Mouse (Mus musculus) liver, embryonic 16.5 days (tissue): ENCODE data around the gene Ubap2. TPM values are rescaled to one million over a fixed set of nuclear protein-coding genes. Genes with fewer than 3 reads are reported as not detected.

Source experiments
- ATAC-seq: fragments of 200-750 bp; cut with Nextera tagmentation; 2 replicates; pipeline ENCODE4 v1.8.0; 2017; ENCODE audit warnings: low read depth, mild to moderate bottlenecking, moderate number of reproducible peaks, moderate library complexity
- H3K27ac ChIP-seq: fragments of 300-500 bp; sonication (generic); 2 replicates; pipeline ENCODE4 v1.5.1; 2014; ENCODE audit warnings: mild to moderate bottlenecking, low read length
- H3K27me3 ChIP-seq: fragments of 300-500 bp; sonication (generic); 2 replicates; pipeline ENCODE4 v1.6.1; 2014; ENCODE audit warnings: low read depth, low read length, mixed read lengths; ENCODE audit not compliant: control insufficient read depth, insufficient read depth
- H3K36me3 ChIP-seq: fragments of 300-500 bp; sonication (generic); 2 replicates; pipeline ENCODE4 v1.6.1; 2014; ENCODE audit warnings: mild to moderate bottlenecking; ENCODE audit not compliant: control insufficient read depth, insufficient read depth
- H3K4me1 ChIP-seq: fragments of 300-500 bp; sonication (generic); 2 replicates; pipeline ENCODE4 v1.6.1; 2014; ENCODE audit warnings: low read depth, low read length, mixed read lengths; ENCODE audit not compliant: control insufficient read depth
- H3K4me2 ChIP-seq: fragments of 300-500 bp; sonication (generic); 2 replicates; pipeline ENCODE4 v1.6.1; 2014; ENCODE audit warnings: low read depth, low read length, mixed read lengths
- H3K4me3 ChIP-seq: fragments of 300-500 bp; sonication (generic); 2 replicates; pipeline ENCODE4 v1.5.1; 2014; ENCODE audit warnings: low read depth, mild to moderate bottlenecking, low read length
- H3K9ac ChIP-seq: fragments of 300-500 bp; sonication (generic); 2 replicates; pipeline ENCODE4 v1.6.1; 2014; ENCODE audit warnings: low read depth, low read length
- H3K9me3 ChIP-seq: fragments of 300-500 bp; sonication (generic); replicated peaks from 2 replicates; pipeline ENCODE4 v1.6.1; 2016; ENCODE audit warnings: low read length; ENCODE audit not compliant: control insufficient read depth
- WGBS: fragments of 180-500 bp; shearing (Covaris S2); extraction: QIAGEN DNeasy Blood & Tissue Kit; methylation state at CpG from one replicate; pipeline ENCODE4 v1.1.7; 2014; ENCODE audit not compliant: insufficient replicate concordance; 5-methylcytosine and 5-hydroxymethylcytosine counted together
- polyA plus RNA-seq: library from polyadenylated mRNA; unstranded; fragments of >200 nt; fragmentation: Nextera tagmentation; extraction: Ambion mirVana; gene quantifications from 2 replicates; pipeline ENCODE4 v1.2.1, GENCODE M21; 2015

Ubap2 gene
- 20.4 and 23.9 TPM in 2 replicates for polyA plus RNA-seq

DNA sequence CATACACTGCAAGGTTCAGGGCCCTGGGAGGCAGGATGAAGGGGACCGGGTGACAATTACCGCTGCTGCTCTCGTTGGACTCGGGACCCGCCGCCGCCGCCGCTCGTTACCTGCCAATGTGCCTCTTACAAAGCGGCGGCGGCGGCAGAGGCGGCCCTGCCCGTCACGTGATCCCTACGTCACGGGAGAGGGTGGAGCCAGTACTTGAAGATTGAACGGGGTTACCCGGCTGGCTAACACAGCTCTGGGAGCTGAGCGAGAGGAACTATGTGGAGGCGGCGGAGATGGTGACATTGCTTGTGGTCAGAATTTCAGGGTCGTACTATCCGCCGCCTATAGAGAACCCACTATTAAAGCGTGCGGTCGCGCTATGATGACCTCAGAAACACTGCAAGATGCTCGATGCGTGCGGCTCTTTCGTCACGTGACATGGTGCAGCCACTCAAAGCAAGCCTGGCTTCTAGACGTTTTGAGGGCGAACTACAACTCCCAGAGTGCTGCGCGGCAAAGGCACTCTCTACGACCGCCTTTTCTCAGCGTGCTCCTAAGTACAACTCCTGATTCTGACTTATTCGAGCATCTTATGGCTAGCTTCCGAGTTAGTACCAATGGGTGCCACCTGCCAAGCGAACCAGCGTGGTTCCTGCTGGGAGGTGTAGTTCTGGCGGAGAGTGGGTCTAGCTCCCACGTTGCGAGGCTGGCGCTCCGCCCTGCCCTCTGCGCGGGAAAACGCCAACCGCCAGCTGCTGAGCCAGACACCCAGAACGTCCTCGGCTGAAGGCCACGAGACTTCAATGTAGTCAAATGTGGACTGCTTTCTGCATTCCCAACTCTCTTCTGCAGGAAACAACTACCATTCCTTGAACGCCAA is at the start of gene Ubap2:
Ubap2 (minus strand) TSS at position 165 of the 871 bp plus-strand sequence.
- peak; percentile 95 for ATAC-seq
- no peaks in the 10 kb centered on the region for H3K9me3 ChIP-seq
- under 1% methylated on average over 60 of the region's 60 CpGs for WGBS
- peaks cover 6% of the 10 kb centered on the region for H3K36me3 ChIP-seq
- peak within 1 kb of the TSS; percentile 72 for H3K4me2 ChIP-seq
- peak within 1 kb of the TSS; percentile 91 for H3K27ac ChIP-seq
- H3K27me3 ChIP-seq = no peaks in the 10 kb centered on the region
- H3K4me1 ChIP-seq = peaks cover 32% of the 10 kb centered on the region
- peak within 1 kb of the TSS; percentile 85 for H3K9ac ChIP-seq
- peak within 1 kb of the TSS; percentile 83 for H3K4me3 ChIP-seq

DNA sequence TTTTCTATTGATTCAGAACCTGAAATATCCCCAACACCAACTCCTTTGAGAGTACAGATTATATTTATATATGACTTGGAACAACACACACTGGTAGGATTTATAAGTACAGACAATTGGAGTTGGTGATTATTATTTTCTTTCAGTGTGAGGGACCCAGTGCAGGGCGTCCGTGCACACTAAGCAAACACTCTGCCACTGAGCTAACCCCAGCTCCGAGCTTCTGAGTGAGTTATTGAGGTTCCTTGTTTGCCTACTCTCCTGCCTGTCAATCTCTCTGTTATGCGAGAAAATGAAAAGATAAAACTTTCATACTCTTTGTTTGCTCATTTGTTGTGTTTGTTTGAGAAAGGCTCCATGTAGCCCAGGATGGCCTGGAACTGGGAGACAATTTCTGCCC is 46.0 kb upstream of the Ubap2 start:
- H3K27me3 ChIP-seq = no peaks in the 10 kb centered on the region
- 43% methylated on average over 4 of the region's 4 CpGs for WGBS
- no peak overlapping the region for H3K9ac ChIP-seq
- H3K27ac ChIP-seq = no peak overlapping the region
- no peaks in the 10 kb centered on the region; the same call in 1 of the 2 replicates for H3K4me1 ChIP-seq
- no peaks in the 10 kb centered on the region for H3K36me3 ChIP-seq
- no peak overlapping the region for H3K4me2 ChIP-seq
- no peak overlapping the region for H3K4me3 ChIP-seq
- ATAC-seq = no peak
- H3K9me3 ChIP-seq = no peaks in the 10 kb centered on the region

DNA sequence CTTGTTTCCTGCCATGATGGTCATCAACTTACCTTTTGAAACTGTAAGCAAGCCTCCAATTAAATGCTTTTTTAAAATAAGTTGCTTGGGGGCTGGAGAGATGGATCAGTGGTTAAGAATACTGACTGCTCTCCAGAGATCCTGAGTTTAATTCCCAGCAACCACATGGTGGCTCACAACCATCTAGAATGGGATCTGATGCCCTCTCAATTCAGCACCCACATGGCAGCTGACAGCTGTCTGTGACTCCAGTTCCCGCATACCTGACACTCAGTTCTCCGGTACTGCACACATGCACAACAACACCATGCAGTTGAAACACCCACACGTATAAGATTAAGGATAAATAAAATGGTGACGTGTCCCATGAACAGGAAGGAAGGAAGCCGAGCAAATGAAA is 43.3 kb upstream of the Ubap2 start:
- no peak overlapping the region for H3K4me3 ChIP-seq
- H3K27ac ChIP-seq = no peak overlapping the region
- peaks cover 10% of the 10 kb centered on the region for H3K4me1 ChIP-seq
- H3K36me3 ChIP-seq = no peaks in the 10 kb centered on the region
- H3K4me2 ChIP-seq = no peak overlapping the region
- WGBS = 68% methylated on average over 5 of the region's 5 CpGs
- ATAC-seq = no peak
- H3K27me3 ChIP-seq = no peaks in the 10 kb centered on the region
- no peaks in the 10 kb centered on the region for H3K9me3 ChIP-seq
- H3K9ac ChIP-seq = no peak overlapping the region

DNA sequence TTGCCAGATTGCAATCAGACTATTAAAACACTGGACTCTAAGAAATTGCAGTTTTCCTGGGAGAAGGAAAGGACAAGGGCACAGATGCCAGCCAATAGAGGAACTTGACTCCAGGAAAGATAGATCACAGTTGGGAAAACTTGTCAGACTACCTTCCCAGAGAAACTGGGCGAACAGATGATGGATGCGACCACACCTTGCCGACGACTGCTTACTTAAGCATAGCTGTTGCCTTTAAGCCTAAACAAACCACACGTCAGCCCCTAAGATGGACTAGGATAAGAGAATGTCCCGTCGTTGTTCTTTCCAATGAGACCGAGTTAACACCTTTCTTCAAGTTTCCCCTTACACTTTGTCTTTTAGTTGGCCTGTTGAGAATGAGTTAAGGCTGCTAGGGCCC is 40.2 kb upstream of the Ubap2 start:
- Histone ChIP-seq H3K27ac (peak overlapping the region; percentile 99), H3K27me3 (no peaks in the 10 kb centered on the region), H3K4me3 (peak overlapping the region; percentile 100), H3K4me2 (peak overlapping the region; percentile 91), H3K36me3 (peaks cover 20% of the 10 kb centered on the region), H3K4me1 (peaks cover 32% of the 10 kb centered on the region), H3K9ac (peak overlapping the region; percentile 100), H3K9me3 (no peaks in the 10 kb centered on the region)
- WGBS = 48% methylated on average over 8 of the region's 8 CpGs
- no peak for ATAC-seq

DNA sequence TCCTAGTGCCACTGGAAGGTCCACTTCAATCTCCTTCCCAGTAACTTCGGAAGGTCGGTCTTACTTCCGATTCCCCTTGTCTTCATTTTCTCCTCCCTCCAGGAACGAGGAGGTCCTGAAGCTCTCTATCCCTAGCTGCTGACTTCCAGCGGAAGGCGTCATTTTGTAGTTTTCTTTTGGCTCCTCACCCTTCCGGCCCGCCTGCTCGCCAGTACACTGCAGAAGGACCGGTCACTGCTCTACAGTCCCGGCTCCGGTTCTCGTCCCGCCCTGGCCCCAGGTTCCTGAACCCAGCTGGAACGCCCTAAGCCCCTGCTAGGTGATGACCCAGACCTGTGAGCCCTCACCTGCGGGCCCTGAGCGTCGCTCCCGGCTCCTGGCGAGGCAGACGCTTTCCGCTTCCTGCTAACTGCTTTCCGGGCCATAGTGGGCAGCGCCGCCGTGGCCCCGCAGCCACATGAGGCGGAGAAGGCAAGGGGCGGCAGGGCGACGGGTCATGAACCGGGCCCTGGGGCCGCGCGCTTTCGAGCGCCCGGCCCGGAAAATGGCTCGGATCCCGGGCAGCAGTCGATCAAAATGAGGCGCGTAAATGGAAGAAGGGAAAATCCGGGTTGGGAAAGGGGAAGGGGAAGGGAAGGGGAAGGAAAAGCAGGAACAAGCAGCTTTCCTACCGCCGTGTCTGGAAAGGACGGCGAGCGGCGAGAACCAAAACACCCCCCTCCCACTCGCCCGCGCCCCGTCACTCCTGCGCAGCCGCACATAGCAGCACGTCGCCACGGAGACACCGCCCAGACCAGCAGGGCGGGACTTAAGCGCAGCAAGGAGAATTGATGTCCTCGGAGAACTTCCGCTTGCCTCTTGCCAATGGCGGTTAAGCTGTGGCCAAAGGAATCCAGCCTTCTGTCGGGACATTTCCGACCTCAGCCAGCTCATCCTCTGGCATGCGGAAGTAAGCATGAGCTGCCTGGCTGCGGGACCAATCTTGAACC is 39.5 kb upstream of the Ubap2 start, which contains the start of gene Dcaf12:
Dcaf12 (minus strand) TSS at position 749 of the 989 bp plus-strand sequence.
- peak; percentile 96 for ATAC-seq
- Histone ChIP-seq H3K27me3 (no peaks in the 10 kb centered on the region), H3K36me3 (peaks cover 26% of the 10 kb centered on the region), H3K4me1 (peaks cover 32% of the 10 kb centered on the region), H3K4me2 (peak within 1 kb of the TSS; percentile 91), H3K4me3 (peak within 1 kb of the TSS; percentile 100), H3K9ac (peak within 1 kb of the TSS; percentile 100), H3K27ac (peak within 1 kb of the TSS; percentile 99), H3K9me3 (no peaks in the 10 kb centered on the region)
- WGBS = under 1% methylated on average over 70 of the region's 70 CpGs

DNA sequence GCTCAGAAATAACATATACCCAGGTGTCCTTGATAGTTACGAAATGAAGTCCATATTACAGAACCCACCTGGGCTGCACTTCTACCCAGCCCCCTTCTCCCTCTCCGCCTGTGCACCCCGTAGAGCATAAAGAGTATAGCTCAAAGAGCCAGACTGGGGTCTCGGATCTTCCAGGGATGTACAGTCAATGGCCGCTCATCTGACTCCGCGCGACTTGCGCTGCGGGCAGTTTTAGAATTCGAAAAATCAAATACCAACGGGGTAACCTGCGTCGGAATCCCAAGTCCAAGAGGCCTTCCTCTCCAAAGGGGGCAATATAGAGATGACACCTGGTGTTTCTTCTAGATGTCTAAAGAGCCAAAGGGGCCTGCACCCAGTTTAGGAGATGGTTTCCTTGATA is 38.8 kb upstream of the Ubap2 start:
- peak overlapping the region; percentile 100 for H3K4me3 ChIP-seq
- peak overlapping the region; percentile 70 for H3K4me2 ChIP-seq
- peak overlapping the region; percentile 100 for H3K9ac ChIP-seq
- H3K27ac ChIP-seq = peak overlapping the region; percentile 99
- WGBS = 15% methylated on average over 14 of the region's 14 CpGs
- no peaks in the 10 kb centered on the region for H3K27me3 ChIP-seq
- H3K36me3 ChIP-seq = peaks cover 30% of the 10 kb centered on the region
- no peaks in the 10 kb centered on the region for H3K9me3 ChIP-seq
- ATAC-seq = no peak
- peaks cover 33% of the 10 kb centered on the region for H3K4me1 ChIP-seq

DNA sequence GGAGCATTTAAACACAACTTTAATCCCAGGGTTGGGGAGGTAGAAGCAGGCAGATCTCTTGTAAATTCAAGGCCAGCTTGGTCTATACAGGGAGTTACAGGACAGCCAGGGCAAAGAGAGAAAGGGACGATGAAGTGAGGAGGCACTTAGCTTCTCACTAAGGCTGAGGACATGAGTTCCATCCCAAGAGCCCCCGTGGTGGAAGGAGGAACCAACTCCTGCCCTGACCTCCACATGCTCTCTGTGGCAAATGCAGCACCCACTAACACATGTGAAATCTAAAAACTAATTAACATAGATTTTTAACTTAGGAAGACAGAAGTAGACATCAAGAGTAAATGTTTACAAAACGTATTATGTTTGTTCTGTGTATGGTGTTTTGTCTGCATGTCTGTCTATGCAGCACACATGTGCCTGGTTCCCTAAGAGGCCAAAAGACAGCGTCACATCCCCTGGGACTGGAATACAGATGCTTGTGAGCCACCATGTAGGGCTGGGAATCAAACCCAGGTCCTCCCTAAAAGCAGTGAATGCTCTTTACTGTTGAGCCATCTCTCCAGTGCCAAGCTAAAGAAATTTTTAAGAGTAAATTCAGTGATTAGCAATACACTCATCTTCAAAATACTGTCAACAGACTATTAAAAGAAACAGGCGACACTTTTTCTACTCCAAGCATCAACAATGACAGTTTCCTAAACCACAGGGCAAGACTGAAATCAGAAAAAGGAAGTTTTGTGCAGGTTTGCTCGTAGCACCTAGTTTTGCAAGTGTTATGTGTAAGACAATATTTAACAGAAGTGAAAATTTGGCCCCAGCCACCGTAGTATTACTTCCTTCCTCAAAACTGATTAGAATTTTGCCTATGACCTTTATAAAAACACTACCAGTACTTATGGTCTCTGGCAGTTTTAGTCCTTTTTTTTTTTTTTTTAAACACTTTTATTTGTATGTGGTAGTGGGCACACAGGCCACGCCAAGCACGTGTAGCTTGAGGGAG is 35.9 kb upstream of the Ubap2 start:
- H3K27me3 ChIP-seq = no peaks in the 10 kb centered on the region
- H3K36me3 ChIP-seq = peaks cover 49% of the 10 kb centered on the region
- H3K4me3 ChIP-seq = 0 out of 2 replicates have a peak overlapping the region, but pooled peaks have one; percentile 3
- 52% methylated on average over 9 of the region's 9 CpGs for WGBS
- H3K9ac ChIP-seq = no peak overlapping the region
- H3K27ac ChIP-seq = peak overlapping the region; percentile 52
- H3K4me2 ChIP-seq = peak overlapping the region; percentile 70
- no peaks in the 10 kb centered on the region for H3K9me3 ChIP-seq
- peaks cover 37% of the 10 kb centered on the region for H3K4me1 ChIP-seq
- no peak for ATAC-seq

DNA sequence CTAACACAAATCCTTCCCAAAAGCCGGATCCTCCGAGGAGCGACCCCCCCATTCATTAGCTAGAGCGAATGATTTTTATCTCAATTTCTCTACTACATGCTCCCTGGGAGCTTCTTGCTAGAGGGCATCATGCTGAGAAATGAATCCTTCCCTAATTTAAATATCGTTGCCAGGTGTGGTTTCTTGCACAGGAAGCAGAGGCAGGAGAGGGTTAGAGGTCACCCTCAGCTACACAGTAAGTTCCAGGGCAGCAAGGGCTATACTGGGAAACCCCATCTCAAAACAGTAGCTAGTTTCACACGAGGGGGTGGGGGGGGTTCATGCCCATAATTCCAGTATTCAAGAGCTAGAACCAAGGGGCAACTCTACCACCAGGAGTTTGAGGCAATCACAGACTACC is 32.5 kb upstream of the Ubap2 start:
- no peak overlapping the region for H3K9ac ChIP-seq
- peaks cover 58% of the 10 kb centered on the region for H3K36me3 ChIP-seq
- ATAC-seq = no peak
- H3K27me3 ChIP-seq = no peaks in the 10 kb centered on the region
- H3K27ac ChIP-seq = no peak overlapping the region
- peaks cover 36% of the 10 kb centered on the region for H3K4me1 ChIP-seq
- H3K4me2 ChIP-seq = no peak overlapping the region
- no peak overlapping the region for H3K4me3 ChIP-seq
- 75% methylated on average over 6 of the region's 6 CpGs for WGBS
- H3K9me3 ChIP-seq = no peaks in the 10 kb centered on the region
